Mouse (Mus musculus): ENCODE data around the gene Sowaha. TPM values are rescaled to one million over a fixed set of nuclear protein-coding genes. Genes with fewer than 3 reads are reported as not detected.

Gene Sowaha
- polyA plus RNA-seq (2014; fragmentation: Nextera tagmentation; extraction: Ambion mirVana): 1.1 and 1.5 TPM in 2 replicates

GRCm38 (mm10) chr11:53479783-53480301 is at the start of gene Sowaha, which contains the start of gene Gm9945:
TSS of gene Sowaha (minus strand) at chr11:53480274.
TSS of gene Gm9945 (plus strand) at chr11:53480166.
- Histone ChIP-seq H3K4me3 (ENCODE audit: low read depth, low read length) (peak within 1 kb of the TSS; percentile 62), H3K36me3 (ENCODE audit: control insufficient read depth, insufficient read depth, low read length) (no peaks in the 10 kb centered on the region), H3K27me3 (replicated peaks; ENCODE audit: control insufficient read depth, insufficient read depth, low read length) (peaks cover 49% of the 10 kb centered on the region), H3K4me1 (replicated peaks; ENCODE audit: control insufficient read depth, insufficient read depth, low read length) (peaks cover 33% of the 10 kb centered on the region), H3K4me2 (peak within 1 kb of the TSS; percentile 92), H3K9ac (ENCODE audit: low read depth, low read length) (peak within 1 kb of the TSS; percentile 10), H3K27ac (ENCODE audit: low read depth, low read length) (peak within 1 kb of the TSS; percentile 40; the same call in 1 of the 2 replicates), H3K9me3 (ENCODE audit: control insufficient read depth, low read length) (no peaks in the 10 kb centered on the region)
- 0 out of 2 replicates have a peak, but pooled peaks have one; percentile 22 for ATAC-seq (replicated peaks; ENCODE audit: low FRiP score)
- DNase-seq (ENCODE audit: low spot score): peak; percentile 59
- 3% methylated on average over 40 of the region's 40 CpGs for WGBS

GRCm38 (mm10) chr11:53529253-53529557 is 49.1 kb upstream of the Sowaha start:
- WGBS: 62% methylated on average over 6 of the region's 6 CpGs
- no peak for ATAC-seq (replicated peaks; ENCODE audit: low FRiP score)
- H3K27ac ChIP-seq (ENCODE audit: low read depth, low read length): no peak overlapping the region
- H3K4me1 ChIP-seq (replicated peaks; ENCODE audit: control insufficient read depth, insufficient read depth, low read length): peaks cover 31% of the 10 kb centered on the region
- no peaks in the 10 kb centered on the region for H3K27me3 ChIP-seq (replicated peaks; ENCODE audit: control insufficient read depth, insufficient read depth, low read length)
- DNase-seq (ENCODE audit: low spot score): no peak
- peaks cover 4% of the 10 kb centered on the region for H3K36me3 ChIP-seq (ENCODE audit: control insufficient read depth, insufficient read depth, low read length)
- no peaks in the 10 kb centered on the region for H3K9me3 ChIP-seq (ENCODE audit: control insufficient read depth, low read length)
- no peak overlapping the region for H3K4me3 ChIP-seq (ENCODE audit: low read depth, low read length)
- H3K4me2 ChIP-seq: no peak overlapping the region
- no peak overlapping the region for H3K9ac ChIP-seq (ENCODE audit: low read depth, low read length)

GRCm38 (mm10) chr11:53528397-53529252 is 48.6 kb upstream of the Sowaha start:
- H3K4me2 ChIP-seq: no peak overlapping the region
- no peak overlapping the region for H3K9ac ChIP-seq (ENCODE audit: low read depth, low read length)
- 46% methylated on average over 9 of the region's 9 CpGs for WGBS
- no peak overlapping the region for H3K4me3 ChIP-seq (ENCODE audit: low read depth, low read length)
- peak overlapping the region; percentile 48 for H3K27ac ChIP-seq (ENCODE audit: low read depth, low read length)
- no peaks in the 10 kb centered on the region for H3K27me3 ChIP-seq (replicated peaks; ENCODE audit: control insufficient read depth, insufficient read depth, low read length)
- peaks cover 3% of the 10 kb centered on the region; the same call in 1 of the 2 replicates for H3K36me3 ChIP-seq (ENCODE audit: control insufficient read depth, insufficient read depth, low read length)
- H3K9me3 ChIP-seq (ENCODE audit: control insufficient read depth, low read length): no peaks in the 10 kb centered on the region
- DNase-seq (ENCODE audit: low spot score) (no peak), ATAC-seq (replicated peaks; ENCODE audit: low FRiP score) (0 out of 2 replicates have a peak, but pooled peaks have one; percentile 18)
- peaks cover 31% of the 10 kb centered on the region for H3K4me1 ChIP-seq (replicated peaks; ENCODE audit: control insufficient read depth, insufficient read depth, low read length)

- DNase-seq (ENCODE audit: low spot score): no peak
These were observed 45.4 kb upstream of the Sowaha start for GRCm38 (mm10) chr11:53525461-53525860.

GRCm38 (mm10) chr11:53524905-53525304 is 44.8 kb upstream of the Sowaha start:
- ATAC-seq (replicated peaks; ENCODE audit: low FRiP score) (no peak), DNase-seq (ENCODE audit: low spot score) (no peak)
- H3K9me3 ChIP-seq (ENCODE audit: control insufficient read depth, low read length): no peaks in the 10 kb centered on the region
- H3K4me2 ChIP-seq: no peak overlapping the region
- no peaks in the 10 kb centered on the region; the same call in 1 of the 2 replicates for H3K36me3 ChIP-seq (ENCODE audit: control insufficient read depth, insufficient read depth, low read length)
- peaks cover 63% of the 10 kb centered on the region for H3K4me1 ChIP-seq (replicated peaks; ENCODE audit: control insufficient read depth, insufficient read depth, low read length)
- no peak overlapping the region for H3K9ac ChIP-seq (ENCODE audit: low read depth, low read length)
- no peak overlapping the region for H3K4me3 ChIP-seq (ENCODE audit: low read depth, low read length)
- WGBS: 68% methylated on average over 6 of the region's 6 CpGs
- H3K27me3 ChIP-seq (replicated peaks; ENCODE audit: control insufficient read depth, insufficient read depth, low read length): no peaks in the 10 kb centered on the region
- H3K27ac ChIP-seq (ENCODE audit: low read depth, low read length): no peak overlapping the region

More at GRCm38 (mm10) chr11:53525461-53525860, 45.4 kb upstream of the Sowaha start:
- H3K4me1 ChIP-seq (replicated peaks; ENCODE audit: control insufficient read depth, insufficient read depth, low read length): peaks cover 58% of the 10 kb centered on the region
- H3K4me3 ChIP-seq (ENCODE audit: low read depth, low read length): no peak overlapping the region
- no peak overlapping the region for H3K9ac ChIP-seq (ENCODE audit: low read depth, low read length)
- H3K27ac ChIP-seq (ENCODE audit: low read depth, low read length): no peak overlapping the region
- H3K4me2 ChIP-seq: no peak overlapping the region
- no peak for ATAC-seq (replicated peaks; ENCODE audit: low FRiP score)
- H3K9me3 ChIP-seq (ENCODE audit: control insufficient read depth, low read length): no peaks in the 10 kb centered on the region
- WGBS: 69% methylated on average over 4 of the region's 4 CpGs
- H3K36me3 ChIP-seq (ENCODE audit: control insufficient read depth, insufficient read depth, low read length): no peaks in the 10 kb centered on the region; the same call in 1 of the 2 replicates
- H3K27me3 ChIP-seq (replicated peaks; ENCODE audit: control insufficient read depth, insufficient read depth, low read length): no peaks in the 10 kb centered on the region

- Histone ChIP-seq H3K9me3 (ENCODE audit: control insufficient read depth, low read length) (no peaks in the 10 kb centered on the region), H3K4me1 (replicated peaks; ENCODE audit: control insufficient read depth, insufficient read depth, low read length) (peaks cover 67% of the 10 kb centered on the region), H3K4me3 (ENCODE audit: low read depth, low read length) (no peak overlapping the region), H3K9ac (ENCODE audit: low read depth, low read length) (no peak overlapping the region), H3K27me3 (replicated peaks; ENCODE audit: control insufficient read depth, insufficient read depth, low read length) (no peaks in the 10 kb centered on the region), H3K27ac (ENCODE audit: low read depth, low read length) (no peak overlapping the region), H3K36me3 (ENCODE audit: control insufficient read depth, insufficient read depth, low read length) (no peaks in the 10 kb centered on the region; the same call in 1 of the 2 replicates), H3K4me2 (no peak overlapping the region)
- 77% methylated on average over 14 of the region's 14 CpGs for WGBS
- DNase-seq (ENCODE audit: low spot score) (no peak), ATAC-seq (replicated peaks; ENCODE audit: low FRiP score) (no peak)
These were observed 43.7 kb upstream of the Sowaha start for GRCm38 (mm10) chr11:53523545-53524405.

- H3K27ac ChIP-seq (ENCODE audit: low read depth, low read length): no peak overlapping the region
- ATAC-seq (replicated peaks; ENCODE audit: low FRiP score): no peak
These were observed 42.9 kb upstream of the Sowaha start for GRCm38 (mm10) chr11:53522930-53523329.

GRCm38 (mm10) chr11:53522362-53522761 is 42.3 kb upstream of the Sowaha start:
- H3K9ac ChIP-seq (ENCODE audit: low read depth, low read length): peak overlapping the region; percentile 93

More at GRCm38 (mm10) chr11:53522930-53523329, 42.9 kb upstream of the Sowaha start:
- no peaks in the 10 kb centered on the region; the same call in 1 of the 2 replicates for H3K36me3 ChIP-seq (ENCODE audit: control insufficient read depth, insufficient read depth, low read length)
- H3K9me3 ChIP-seq (ENCODE audit: control insufficient read depth, low read length): no peaks in the 10 kb centered on the region
- no peak overlapping the region for H3K4me3 ChIP-seq (ENCODE audit: low read depth, low read length)
- peaks cover 65% of the 10 kb centered on the region for H3K4me1 ChIP-seq (replicated peaks; ENCODE audit: control insufficient read depth, insufficient read depth, low read length)
- H3K9ac ChIP-seq (ENCODE audit: low read depth, low read length): peak overlapping the region; percentile 3; the same call in 1 of the 2 replicates
- no peak for DNase-seq (ENCODE audit: low spot score)
- WGBS: 42% methylated on average over 9 of the region's 9 CpGs
- no peaks in the 10 kb centered on the region for H3K27me3 ChIP-seq (replicated peaks; ENCODE audit: control insufficient read depth, insufficient read depth, low read length)
- peak overlapping the region; percentile 97 for H3K4me2 ChIP-seq

More at GRCm38 (mm10) chr11:53522362-53522761, 42.3 kb upstream of the Sowaha start:
- 83% methylated on average over 3 of the region's 3 CpGs for WGBS
- H3K4me3 ChIP-seq (ENCODE audit: low read depth, low read length): peak overlapping the region; percentile 76
- H3K27ac ChIP-seq (ENCODE audit: low read depth, low read length): peak overlapping the region; percentile 28
- H3K9me3 ChIP-seq (ENCODE audit: control insufficient read depth, low read length): no peaks in the 10 kb centered on the region
- peak overlapping the region; percentile 97 for H3K4me2 ChIP-seq
- ATAC-seq (replicated peaks; ENCODE audit: low FRiP score) (no peak), DNase-seq (ENCODE audit: low spot score) (no peak)
- H3K27me3 ChIP-seq (replicated peaks; ENCODE audit: control insufficient read depth, insufficient read depth, low read length): no peaks in the 10 kb centered on the region
- H3K4me1 ChIP-seq (replicated peaks; ENCODE audit: control insufficient read depth, insufficient read depth, low read length): peaks cover 62% of the 10 kb centered on the region
- H3K36me3 ChIP-seq (ENCODE audit: control insufficient read depth, insufficient read depth, low read length): no peaks in the 10 kb centered on the region; the same call in 1 of the 2 replicates

All from liver, embryonic 11.5 days (tissue).